Mouse (Mus musculus) liver, embryonic 13.5 days (tissue): ENCODE data around the gene Tomm20. TPM values are rescaled to one million over a fixed set of nuclear protein-coding genes. Genes with fewer than 3 reads are reported as not detected.

Experiments used
- ATAC-seq: fragments of 200-750 bp; cut with Nextera tagmentation; 2 replicates; pipeline ENCODE4 v1.8.0; 2017; ENCODE audit warnings: low read depth, mild to moderate bottlenecking, moderate number of reproducible peaks, moderate library complexity
- DNase-seq: peaks from one replicate; pipeline ENCODE4 v3.0.0; 2022
- H3K27ac ChIP-seq: fragments of 300-500 bp; sonication (generic); 2 replicates; pipeline ENCODE4 v1.5.1; 2015; ENCODE audit warnings: moderate library complexity, mild to moderate bottlenecking, inconsistent platforms
- H3K27me3 ChIP-seq: fragments of 300-500 bp; sonication (generic); 2 replicates; pipeline ENCODE4 v1.6.1; 2015; ENCODE audit warnings: mild to moderate bottlenecking, inconsistent platforms
- H3K36me3 ChIP-seq: fragments of 300-500 bp; sonication (generic); 2 replicates; pipeline ENCODE4 v1.6.1; 2015; ENCODE audit warnings: mild to moderate bottlenecking, inconsistent platforms
- H3K4me1 ChIP-seq: fragments of 300-500 bp; sonication (generic); replicated peaks from 2 replicates; pipeline ENCODE4 v1.6.1; 2015; ENCODE audit warnings: inconsistent platforms
- H3K4me2 ChIP-seq: fragments of 300-500 bp; sonication (generic); 2 replicates; pipeline ENCODE4 v1.6.1; 2015; ENCODE audit warnings: inconsistent platforms, mild to moderate bottlenecking, moderate library complexity
- H3K4me3 ChIP-seq: fragments of 300-500 bp; sonication (generic); replicated peaks from 2 replicates; pipeline ENCODE4 v1.5.1; 2015; ENCODE audit warnings: mild to moderate bottlenecking, inconsistent platforms
- H3K9ac ChIP-seq: fragments of 300-500 bp; sonication (generic); 2 replicates; pipeline ENCODE4 v1.6.1; 2015; ENCODE audit warnings: mild to moderate bottlenecking, inconsistent platforms
- H3K9me3 ChIP-seq: fragments of 300-500 bp; sonication (generic); replicated peaks from 2 replicates; pipeline ENCODE4 v1.6.1; 2016; ENCODE audit warnings: inconsistent platforms
- whole genome bisulfite sequencing: fragments of 180-500 bp; shearing (Covaris S2); methylation state at CpG from one replicate; pipeline ENCODE4 v1.1.7; 2015; ENCODE audit not compliant: insufficient replicate concordance; 5-methylcytosine and 5-hydroxymethylcytosine counted together
- polyA plus RNA-seq: library from polyadenylated mRNA; unstranded; fragments of >200 nt; fragmentation: Nextera tagmentation; extraction: Ambion mirVana; gene quantifications from 2 replicates; pipeline ENCODE4 v1.2.1, GENCODE M21; 2015

Gene Tomm20
- polyA plus RNA-seq, 1 experiment from 2014 or later, result 202 TPM

GRCm38 (mm10) chr8:126931720-126932119 lies 13.9 kb downstream of the Tomm20 start:
- Histone ChIP-seq H3K4me3 (no peak overlapping the region), H3K4me1 (peaks cover 55% of the 10 kb centered on the region), H3K27ac (peak overlapping the region; percentile 58), H3K9ac (no peak overlapping the region), H3K4me2 (no peak overlapping the region), H3K9me3 (no peaks in the 10 kb centered on the region), H3K36me3 (peaks cover 73% of the 10 kb centered on the region), H3K27me3 (no peaks in the 10 kb centered on the region)
- ATAC-seq, result peak; percentile 18; the same call in 1 of the 2 replicates
- DNase-seq, result no peak
- 37% methylated on average over 2 of the region's 2 CpGs for WGBS

- DNase-seq (peak; percentile 46), ATAC-seq (peak; percentile 27)
- no peaks in the 10 kb centered on the region for H3K9me3 ChIP-seq
- WGBS, result 65% methylated on average over 3 of the region's 3 CpGs
- peaks cover 61% of the 10 kb centered on the region for H3K36me3 ChIP-seq
- no peak overlapping the region for H3K4me3 ChIP-seq
- no peak overlapping the region for H3K9ac ChIP-seq
- H3K4me1 ChIP-seq, result peaks cover 55% of the 10 kb centered on the region
- H3K4me2 ChIP-seq, result no peak overlapping the region
- 0 out of 2 replicates have a peak overlapping the region, but pooled peaks have one; percentile 21 for H3K27ac ChIP-seq
- no peaks in the 10 kb centered on the region for H3K27me3 ChIP-seq
These were observed 16.0 kb downstream of the Tomm20 start for GRCm38 (mm10) chr8:126929607-126930161.

- H3K4me3 ChIP-seq, result no peak overlapping the region
- H3K9ac ChIP-seq, result no peak overlapping the region
- 0 out of 2 replicates have a peak, but pooled peaks have one; percentile 24 for ATAC-seq
- no peak overlapping the region for H3K4me2 ChIP-seq
- H3K9me3 ChIP-seq, result no peaks in the 10 kb centered on the region
- 83% methylated on average over 10 of the region's 10 CpGs for WGBS
- no peak overlapping the region for H3K27ac ChIP-seq
- H3K4me1 ChIP-seq, result peaks cover 58% of the 10 kb centered on the region
- H3K36me3 ChIP-seq, result peaks cover 56% of the 10 kb centered on the region
- no peaks in the 10 kb centered on the region for H3K27me3 ChIP-seq
- DNase-seq, result no peak
These were observed 16.7 kb downstream of the Tomm20 start for GRCm38 (mm10) chr8:126928755-126929505.

- H3K36me3 ChIP-seq, result peaks cover 47% of the 10 kb centered on the region
- H3K9me3 ChIP-seq, result no peaks in the 10 kb centered on the region
- DNase-seq (no peak), ATAC-seq (no peak)
- H3K27ac ChIP-seq, result no peak overlapping the region
- H3K4me3 ChIP-seq, result no peak overlapping the region
- H3K4me1 ChIP-seq, result peaks cover 50% of the 10 kb centered on the region
- no peak overlapping the region for H3K9ac ChIP-seq
- no peaks in the 10 kb centered on the region for H3K27me3 ChIP-seq
- no peak overlapping the region for H3K4me2 ChIP-seq
These were observed 17.6 kb downstream of the Tomm20 start for GRCm38 (mm10) chr8:126928028-126928427.

DNA sequence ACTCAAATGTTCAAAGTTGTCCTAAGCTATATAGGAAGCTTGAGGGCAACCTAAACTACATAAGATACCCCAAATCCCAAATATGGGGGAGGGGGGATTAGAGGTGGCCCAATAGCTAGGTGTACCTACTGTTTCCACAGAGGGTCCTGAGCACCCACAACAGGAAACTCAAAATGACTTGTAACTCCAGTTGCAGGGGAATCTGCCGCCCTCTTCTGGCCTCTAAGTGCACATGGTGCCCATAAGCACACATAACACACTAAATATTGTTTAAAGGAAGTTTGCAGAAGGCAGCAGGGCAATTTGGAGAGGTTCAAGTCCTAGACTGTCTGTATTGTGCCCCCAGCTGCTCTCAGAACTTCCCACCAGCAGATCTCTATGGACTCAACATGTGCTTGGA lies 18.6 kb downstream of the Tomm20 start:
- Histone ChIP-seq H3K4me1 (peaks cover 40% of the 10 kb centered on the region), H3K4me2 (no peak overlapping the region), H3K36me3 (peaks cover 38% of the 10 kb centered on the region), H3K27ac (no peak overlapping the region), H3K9me3 (no peaks in the 10 kb centered on the region), H3K4me3 (no peak overlapping the region), H3K9ac (no peak overlapping the region), H3K27me3 (no peaks in the 10 kb centered on the region)
- ATAC-seq (no peak), DNase-seq (no peak)
- 31% methylated on average over 1 of the region's 1 CpGs for WGBS

GRCm38 (mm10) chr8:126922981-126923380 lies 22.7 kb downstream of the Tomm20 start:
- no peak for DNase-seq
- H3K9ac ChIP-seq, result no peak overlapping the region
- peaks cover 9% of the 10 kb centered on the region; the same call in 1 of the 2 replicates for H3K4me1 ChIP-seq
- peaks cover 10% of the 10 kb centered on the region; the same call in 1 of the 2 replicates for H3K36me3 ChIP-seq
- H3K27ac ChIP-seq, result no peak overlapping the region
- WGBS, result 81% methylated on average over 7 of the region's 7 CpGs
- H3K27me3 ChIP-seq, result no peaks in the 10 kb centered on the region
- H3K9me3 ChIP-seq, result no peaks in the 10 kb centered on the region
- no peak overlapping the region for H3K4me3 ChIP-seq
- no peak for ATAC-seq
- no peak overlapping the region for H3K4me2 ChIP-seq

GRCm38 (mm10) chr8:126921432-126921831 lies 24.2 kb downstream of the Tomm20 start:
- H3K4me2 ChIP-seq, result no peak overlapping the region
- no peaks in the 10 kb centered on the region for H3K9me3 ChIP-seq
- no peak overlapping the region for H3K9ac ChIP-seq
- H3K4me1 ChIP-seq, result peaks cover 11% of the 10 kb centered on the region; the same call in 1 of the 2 replicates
- H3K36me3 ChIP-seq, result peaks cover 6% of the 10 kb centered on the region; the same call in 1 of the 2 replicates
- no peak overlapping the region for H3K4me3 ChIP-seq
- H3K27me3 ChIP-seq, result no peaks in the 10 kb centered on the region
- H3K27ac ChIP-seq, result no peak overlapping the region
- DNase-seq (no peak), ATAC-seq (no peak)
- WGBS, result 72% methylated on average over 3 of the region's 3 CpGs

DNA sequence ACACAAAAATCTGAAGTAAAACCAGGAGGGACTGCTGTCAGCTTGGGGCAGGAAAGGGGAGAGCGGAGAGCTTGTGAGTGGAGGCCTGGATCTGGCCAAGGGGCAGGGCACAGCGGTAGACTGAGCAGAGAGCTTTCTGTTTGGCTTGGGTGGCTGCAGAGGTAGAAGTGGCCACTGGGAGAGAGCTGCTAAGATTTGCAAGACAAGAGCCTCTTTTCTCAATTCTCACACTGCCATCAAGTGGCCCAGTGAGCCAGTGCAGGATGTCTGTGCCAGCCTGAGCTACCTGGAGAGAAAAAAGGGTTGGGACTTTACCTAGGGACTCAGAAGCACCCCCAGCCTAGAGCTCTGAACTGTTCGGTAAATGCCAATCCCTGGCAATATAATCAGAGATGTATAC lies 24.8 kb downstream of the Tomm20 start:
- ATAC-seq, result peak; percentile 38; the same call in 1 of the 2 replicates
- 30% methylated on average over 3 of the region's 3 CpGs for WGBS
- H3K27me3 ChIP-seq, result no peaks in the 10 kb centered on the region
- peaks cover 11% of the 10 kb centered on the region; the same call in 1 of the 2 replicates for H3K4me1 ChIP-seq
- no peak overlapping the region for H3K27ac ChIP-seq
- no peaks in the 10 kb centered on the region for H3K9me3 ChIP-seq
- H3K9ac ChIP-seq, result no peak overlapping the region
- H3K4me3 ChIP-seq, result no peak overlapping the region
- no peak overlapping the region for H3K4me2 ChIP-seq
- DNase-seq, result no peak
- H3K36me3 ChIP-seq, result peaks cover 2% of the 10 kb centered on the region; the same call in 1 of the 2 replicates

DNA sequence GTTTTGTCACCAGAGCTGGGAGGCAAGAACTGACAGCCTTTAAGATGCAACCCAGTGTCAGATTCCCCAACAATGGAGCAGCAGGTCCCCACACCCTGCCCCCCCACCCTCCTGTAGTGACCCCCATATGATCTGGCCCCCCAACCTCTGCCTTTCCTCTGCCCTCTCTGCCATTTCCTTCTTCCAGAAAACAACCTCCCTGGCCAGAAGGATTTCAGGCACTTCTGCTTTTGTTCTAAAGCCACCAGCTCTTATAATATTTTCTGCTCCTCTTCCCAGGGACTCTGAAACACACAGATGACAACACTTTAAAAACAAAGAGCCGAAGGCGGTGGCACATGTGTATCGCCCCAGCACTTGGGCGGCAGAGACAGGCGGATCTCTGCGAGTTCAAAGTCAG lies 25.3 kb downstream of the Tomm20 start:
- Histone ChIP-seq H3K4me1 (peaks cover 11% of the 10 kb centered on the region; the same call in 1 of the 2 replicates), H3K4me2 (no peak overlapping the region), H3K9me3 (no peaks in the 10 kb centered on the region), H3K9ac (no peak overlapping the region), H3K36me3 (no peaks in the 10 kb centered on the region), H3K27ac (no peak overlapping the region), H3K27me3 (no peaks in the 10 kb centered on the region), H3K4me3 (no peak overlapping the region)
- ATAC-seq (no peak), DNase-seq (no peak)
- WGBS, result 59% methylated on average over 6 of the region's 6 CpGs

- no peaks in the 10 kb centered on the region for H3K27me3 ChIP-seq
- H3K4me3 ChIP-seq, result no peak overlapping the region
- no peak overlapping the region for H3K4me2 ChIP-seq
- no peaks in the 10 kb centered on the region for H3K9me3 ChIP-seq
- WGBS, result 70% methylated on average over 5 of the region's 5 CpGs
- no peak overlapping the region for H3K27ac ChIP-seq
- no peaks in the 10 kb centered on the region for H3K36me3 ChIP-seq
- H3K9ac ChIP-seq, result no peak overlapping the region
- DNase-seq (no peak), ATAC-seq (no peak)
- H3K4me1 ChIP-seq, result peaks cover 11% of the 10 kb centered on the region; the same call in 1 of the 2 replicates
These were observed 25.9 kb downstream of the Tomm20 start for GRCm38 (mm10) chr8:126919703-126920102.

GRCm38 (mm10) chr8:126919255-126919654 lies 26.4 kb downstream of the Tomm20 start:
- Histone ChIP-seq H3K4me1 (peaks cover 7% of the 10 kb centered on the region; the same call in 1 of the 2 replicates), H3K27ac (no peak overlapping the region), H3K9me3 (no peaks in the 10 kb centered on the region), H3K36me3 (no peaks in the 10 kb centered on the region), H3K4me2 (no peak overlapping the region), H3K9ac (no peak overlapping the region), H3K4me3 (no peak overlapping the region), H3K27me3 (no peaks in the 10 kb centered on the region)
- ATAC-seq, result no peak
- no peak for DNase-seq
- 64% methylated on average over 2 of the region's 2 CpGs for WGBS
